Mouse (Mus musculus) urinary bladder, postnatal 10 days (tissue): ENCODE results near the gene Chid1.

Experiments
- DNase-seq: peaks from one replicate; pipeline ENCODE4 v3.0.0; 2022; ENCODE audit warnings: low spot score

Gene Chid1

DNA sequence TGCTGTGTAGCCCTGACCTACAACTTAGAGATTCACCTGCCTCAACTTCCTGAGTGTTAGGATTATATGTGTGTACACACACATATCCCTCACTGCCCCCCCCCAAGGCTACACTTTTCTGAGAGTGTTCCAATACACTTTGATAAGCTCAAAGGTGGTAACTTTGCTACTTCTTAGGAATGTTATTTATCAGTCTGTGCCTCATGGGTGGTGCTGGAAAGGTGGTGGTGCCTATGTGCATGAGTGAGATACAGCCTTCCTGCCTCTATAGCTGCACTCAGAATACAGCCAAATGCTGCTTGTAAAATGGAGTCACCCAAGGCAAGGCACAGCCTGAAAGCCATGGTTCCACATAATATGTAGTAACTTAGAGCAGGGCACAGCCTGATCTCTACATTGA is 19.3 kb upstream of the Chid1 start:
- no peak for DNase-seq

DNA sequence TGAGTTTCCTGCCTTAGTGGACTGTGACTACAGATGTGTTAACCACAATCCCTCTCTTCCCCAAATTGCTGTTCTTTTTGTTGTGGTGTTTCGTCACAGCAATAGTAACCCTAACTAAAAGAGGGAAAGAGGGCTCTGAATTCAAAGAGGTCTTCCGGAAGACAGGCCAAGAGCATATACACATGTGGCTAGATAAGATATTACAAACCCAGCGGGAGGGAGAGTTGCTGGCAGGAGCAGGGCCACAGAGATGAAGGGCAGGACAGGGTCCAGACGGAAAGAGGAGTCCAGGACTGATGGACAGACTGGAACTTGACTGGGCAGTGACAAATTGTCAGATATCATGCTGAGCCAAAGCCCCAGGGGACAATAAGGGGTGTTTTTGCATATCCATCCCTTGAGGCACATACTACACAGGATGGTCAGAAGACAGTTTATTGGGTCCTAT is 18.7 kb upstream of the Chid1 start:
- DNase-seq = no peak

DNA sequence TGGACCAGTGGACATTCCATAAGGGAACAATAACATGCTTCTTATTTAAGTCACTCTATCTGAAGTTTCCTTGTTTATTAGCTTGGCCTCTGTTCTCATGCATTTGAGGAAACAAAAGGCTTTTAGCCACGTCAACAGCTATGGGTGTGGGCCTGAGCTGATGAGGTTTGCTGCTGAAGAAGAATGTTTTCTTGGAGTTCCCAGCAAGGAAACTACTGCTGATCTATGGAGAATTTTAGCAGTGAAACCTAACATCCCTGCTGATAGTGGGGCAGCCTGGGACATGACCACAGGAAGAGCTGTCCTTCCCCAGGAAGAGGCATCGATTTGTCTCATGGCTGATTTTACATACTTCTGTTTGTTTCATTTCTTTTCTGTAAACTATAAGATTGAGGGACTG is 10.8 kb upstream of the Chid1 start:
- no peak for DNase-seq

DNA sequence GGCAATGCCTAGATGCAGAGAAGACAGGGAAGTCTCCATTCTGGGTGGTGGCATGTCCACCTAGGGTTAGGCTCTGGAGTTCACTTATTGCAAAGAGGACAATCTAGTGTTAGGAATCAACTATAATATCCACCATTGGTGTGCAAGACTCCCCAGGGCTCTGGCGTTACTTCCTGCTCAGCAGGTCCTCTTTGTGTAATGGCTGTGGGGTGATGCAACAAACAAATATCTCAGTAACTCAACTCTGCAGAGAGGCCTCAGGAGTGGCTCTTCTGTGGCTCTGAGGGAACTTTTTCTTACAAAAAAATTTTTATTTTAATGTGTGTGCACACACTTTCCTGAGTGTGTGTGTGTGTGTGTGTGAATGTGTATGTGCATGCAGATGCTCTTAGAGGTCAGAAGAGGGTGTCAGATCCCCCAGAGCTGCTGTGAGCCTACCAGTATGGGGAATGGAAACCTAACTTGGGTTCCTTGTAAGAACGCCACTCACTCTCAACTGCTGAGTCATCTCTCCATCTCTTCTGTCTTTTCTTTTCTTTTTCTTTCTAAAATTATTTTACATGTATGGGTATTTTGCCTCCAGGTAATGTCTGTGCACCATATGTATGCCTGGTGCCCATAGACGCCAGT is 9.9 kb upstream of the Chid1 start:
- DNase-seq = no peak

DNA sequence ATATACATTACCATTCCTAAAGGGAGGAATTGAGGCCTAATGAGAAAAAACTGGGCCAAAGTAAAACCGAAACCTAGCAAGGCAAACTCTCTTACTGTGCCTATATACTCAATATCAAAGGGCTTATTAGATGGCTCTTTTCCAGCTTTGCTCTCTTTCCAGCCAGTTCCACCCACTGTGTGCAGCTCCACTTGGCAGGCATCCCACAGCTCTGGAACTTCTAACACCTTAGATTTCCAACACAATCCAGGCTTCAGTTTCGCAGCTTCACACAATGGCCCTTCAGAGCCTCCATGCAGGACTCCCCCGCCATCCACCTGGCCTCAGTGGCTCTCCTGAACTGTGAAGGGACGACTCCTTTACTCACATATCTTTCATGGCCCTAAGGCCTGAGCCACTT is 5.0 kb upstream of the Chid1 start:
- DNase-seq = no peak

DNA sequence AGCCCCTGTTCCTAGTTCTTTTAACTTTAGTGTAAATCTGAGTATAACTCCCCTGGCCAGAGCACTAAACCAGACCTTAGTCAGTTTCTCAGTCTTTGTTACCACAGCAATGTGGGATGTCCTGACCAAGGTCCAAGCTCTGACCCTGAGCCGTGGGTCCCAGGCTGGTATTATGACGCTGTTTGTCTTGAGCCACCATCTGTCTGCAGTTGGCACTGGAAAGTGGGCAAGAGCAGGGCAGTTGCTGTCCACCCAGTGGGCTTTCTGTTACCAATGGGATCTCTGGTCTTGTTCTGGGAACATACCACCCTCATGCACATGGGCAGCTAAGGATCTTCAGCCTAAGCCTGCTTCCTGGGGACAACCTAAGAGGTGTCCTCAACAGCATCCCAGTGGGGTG is 2.9 kb upstream of the Chid1 start:
- DNase-seq = no peak

DNA sequence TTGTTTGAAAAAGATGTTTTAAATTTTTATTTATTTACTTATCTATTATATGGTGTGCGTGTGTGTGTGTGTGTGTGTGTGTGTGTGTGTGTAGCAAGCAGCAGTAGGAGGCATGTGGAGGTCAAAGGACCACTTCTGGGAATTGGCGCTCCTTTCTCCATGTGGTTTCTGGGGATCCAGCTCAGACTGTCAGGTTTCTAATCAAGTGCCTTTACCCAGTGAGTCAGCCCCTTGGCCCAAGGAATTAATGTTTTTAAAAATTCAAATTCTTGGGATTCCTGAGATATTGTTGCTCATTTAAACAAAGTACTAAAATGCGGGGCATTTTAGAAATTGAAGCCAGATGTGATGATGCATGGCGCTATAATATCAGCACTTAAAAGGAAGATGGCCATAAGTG is 2.0 kb upstream of the Chid1 start:
- no peak for DNase-seq

DNA sequence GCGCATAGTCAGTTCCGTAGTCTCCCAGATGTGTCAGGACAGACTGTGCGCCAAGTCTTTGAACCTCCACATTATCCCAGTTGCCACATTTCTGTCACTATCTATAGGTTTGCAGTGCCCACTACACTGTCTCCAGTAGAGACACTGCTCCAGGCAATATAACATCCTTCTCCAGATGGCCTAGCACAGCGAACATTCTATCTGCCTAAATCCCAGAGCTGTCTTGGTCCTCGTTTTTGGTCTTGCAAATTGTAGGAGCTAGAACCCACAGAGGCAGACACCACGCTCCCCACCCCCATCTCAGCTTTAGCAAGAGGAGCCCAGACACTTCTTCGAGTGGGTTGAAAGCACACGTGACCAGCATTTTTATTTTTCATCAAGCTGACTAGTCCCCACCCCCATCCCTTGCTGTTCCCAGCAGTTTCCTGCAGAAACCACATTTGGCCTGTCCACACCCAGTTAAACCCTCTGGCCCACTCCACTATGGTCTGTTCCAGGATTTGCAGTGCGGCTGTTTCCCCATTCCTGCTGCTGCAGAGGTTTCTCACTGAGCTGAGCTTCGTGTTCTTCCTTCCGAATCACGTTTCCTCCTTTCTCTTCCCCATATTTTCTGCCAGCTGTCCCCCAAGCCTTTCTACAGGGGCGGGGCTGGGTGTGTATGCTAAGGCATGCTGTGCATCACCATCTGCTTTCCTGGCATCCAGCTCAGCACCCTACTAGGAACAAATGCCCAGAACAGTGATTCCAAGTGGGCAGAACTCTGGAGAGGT is 840 bp upstream of the Chid1 start:
- no peak for DNase-seq

DNA sequence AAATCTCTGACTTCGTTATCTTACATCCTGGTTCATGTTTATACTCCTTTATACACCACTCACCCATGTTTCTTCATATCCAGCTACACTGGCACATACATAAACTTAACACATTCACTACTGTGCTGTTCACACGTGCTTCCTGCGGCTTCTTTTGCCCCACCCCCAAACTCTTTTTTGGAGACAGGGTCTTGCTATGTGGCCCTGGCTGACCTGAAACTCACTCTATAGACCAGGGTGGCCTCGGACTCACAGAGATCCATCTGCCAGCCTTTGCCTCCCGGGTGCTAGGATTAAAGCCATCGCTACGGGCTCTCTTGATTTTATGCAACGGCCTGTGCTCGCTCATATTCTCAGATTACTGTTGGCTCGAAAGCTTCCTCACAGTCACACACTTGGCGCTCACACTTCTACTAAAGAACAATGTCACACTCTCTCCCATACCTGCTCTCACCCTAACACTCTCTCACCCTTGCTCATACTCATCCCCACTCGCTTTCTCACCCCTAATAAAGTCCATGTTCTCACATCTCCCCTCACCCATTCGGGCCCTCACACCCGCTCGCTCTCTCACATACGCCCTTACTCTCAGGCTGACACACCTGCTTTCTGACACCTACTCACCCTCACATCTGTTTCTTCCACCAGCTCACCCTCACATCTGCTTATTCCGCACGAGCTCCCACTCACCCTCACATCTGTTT is 653 bp downstream of the Chid1 start:
- DNase-seq = no peak

DNA sequence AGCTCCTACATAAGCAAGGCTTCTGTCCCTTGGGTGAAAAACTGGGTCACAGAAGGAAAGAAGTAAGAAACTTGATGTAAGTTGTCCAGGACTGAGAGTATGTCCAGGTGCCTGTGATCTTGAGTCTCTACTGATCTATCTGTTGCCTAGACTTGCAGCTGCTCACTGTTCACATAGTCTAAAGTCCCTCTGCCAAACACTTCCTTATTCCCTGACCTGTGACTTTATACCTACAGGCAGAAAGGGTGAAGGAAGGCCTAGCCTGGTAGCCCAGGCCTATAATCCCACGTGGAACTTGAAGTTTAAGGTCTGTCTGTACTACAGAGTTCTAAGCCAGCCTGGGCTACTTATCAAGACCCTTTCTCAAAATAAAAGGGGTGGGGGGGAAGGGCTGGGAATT is 4.1 kb downstream of the Chid1 start:
- no peak for DNase-seq

DNA sequence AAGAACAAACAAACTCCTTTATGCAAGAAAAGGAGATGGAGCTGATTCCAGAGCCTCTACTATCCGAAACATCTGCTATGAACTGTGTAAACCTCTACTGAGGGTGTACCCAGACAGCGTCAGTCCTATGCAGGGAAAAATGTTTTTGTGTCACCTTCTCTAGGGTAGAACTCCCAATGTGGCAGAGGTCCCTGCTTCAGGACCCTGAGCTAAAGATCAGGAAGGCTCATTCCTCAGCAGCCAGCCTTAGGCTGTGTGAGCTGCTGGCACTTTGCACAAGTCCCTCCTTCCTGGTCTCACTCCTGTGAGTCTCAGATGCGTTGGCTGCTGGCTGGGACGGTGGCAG is 14.1 kb downstream of the Chid1 start:
- DNase-seq = no peak

DNA sequence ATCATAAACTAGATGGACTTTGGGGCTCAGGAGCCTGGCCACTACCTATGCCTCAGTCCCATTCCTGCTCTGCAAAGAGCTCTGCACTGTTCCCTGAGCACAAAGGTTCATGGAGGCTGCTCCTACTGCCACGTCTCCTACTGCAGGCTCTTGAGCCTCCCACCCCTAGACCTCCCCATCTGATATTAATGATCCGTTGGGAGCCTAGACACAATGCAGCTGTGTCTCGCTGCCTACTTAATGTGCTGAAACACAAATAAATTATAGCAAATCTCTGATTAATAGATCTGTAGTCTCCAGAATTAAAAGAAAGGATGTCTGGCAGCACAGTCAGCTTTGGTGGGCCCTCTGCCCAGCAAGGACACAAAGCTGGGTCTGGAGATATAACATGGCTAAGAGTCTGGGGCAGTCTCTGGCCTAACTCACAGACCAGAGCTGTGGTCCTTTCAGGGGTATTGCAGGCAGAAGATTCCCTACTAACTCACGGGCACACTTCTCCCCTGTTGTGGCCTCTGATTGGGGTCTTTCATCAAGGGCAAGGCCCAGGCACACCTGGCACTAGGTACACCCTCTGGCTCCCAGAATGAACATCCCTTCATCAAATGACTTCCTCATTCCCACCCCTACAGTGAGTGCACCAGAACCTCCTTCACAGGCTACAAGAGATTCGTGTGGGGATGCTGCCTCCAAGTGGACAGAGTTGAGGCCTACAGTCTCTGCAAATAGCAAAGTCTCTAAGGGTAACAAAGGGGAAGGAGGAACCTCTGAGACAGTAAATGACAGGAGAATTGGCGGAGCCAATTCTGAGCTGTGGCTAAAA is 14.7 kb downstream of the Chid1 start:
- DNase-seq = no peak

DNA sequence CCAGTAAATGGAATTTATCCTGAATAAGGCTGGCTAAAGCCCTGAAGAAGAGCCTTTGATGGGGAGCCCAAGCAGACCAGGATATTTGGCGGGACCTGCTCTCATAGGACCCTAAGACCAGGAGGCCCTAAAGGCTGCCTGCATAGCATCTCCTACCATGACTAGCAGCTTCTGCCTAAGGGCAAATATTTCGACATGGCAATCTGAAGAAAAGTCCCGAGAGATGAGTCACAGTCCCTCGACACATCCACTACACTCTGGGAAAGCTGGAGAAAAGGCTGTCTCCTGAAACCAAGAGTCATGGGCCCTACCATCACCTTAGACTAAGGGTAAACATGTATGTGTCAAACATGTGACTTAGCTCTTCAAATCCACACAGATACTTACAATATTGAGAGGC is 15.4 kb downstream of the Chid1 start:
- no peak for DNase-seq

DNA sequence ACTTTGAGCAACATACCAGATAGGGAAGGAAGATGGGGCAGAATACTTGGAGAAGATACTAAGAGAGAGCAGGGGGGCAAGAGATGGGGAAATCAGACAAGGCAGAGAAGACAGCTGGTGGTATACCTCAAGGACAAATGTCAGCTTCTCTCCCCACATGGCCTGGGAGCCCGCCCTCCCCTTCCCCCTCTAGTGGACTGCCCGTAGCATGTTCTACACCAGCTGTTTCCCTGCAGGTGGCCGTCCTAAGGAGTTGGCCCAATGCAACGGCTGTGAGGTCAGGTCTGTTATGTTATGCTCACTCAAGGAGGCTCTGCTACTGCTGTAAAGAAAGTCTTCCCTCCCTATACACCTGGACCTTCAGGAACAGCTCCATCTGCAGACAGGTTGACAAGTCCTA is 16.6 kb downstream of the Chid1 start:
- DNase-seq = no peak

DNA sequence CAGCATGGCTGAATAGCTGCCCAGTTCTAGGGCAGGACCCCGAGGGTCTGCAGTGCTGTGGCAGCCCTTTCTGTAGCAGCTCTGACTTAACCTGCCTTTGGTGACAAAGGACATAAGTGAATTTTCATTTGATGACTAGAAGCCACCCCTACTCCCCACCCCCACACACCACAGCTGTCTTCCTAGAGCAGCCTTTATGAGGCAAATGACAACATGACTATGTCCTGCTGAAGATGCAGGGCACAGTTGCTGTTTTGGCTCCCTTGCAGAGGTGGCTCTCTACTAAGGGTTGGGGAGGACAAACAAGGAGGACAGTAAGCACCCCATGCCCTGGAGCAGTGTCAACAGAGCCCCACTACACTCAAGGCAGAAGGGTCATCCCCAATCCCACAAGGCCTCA is 19.9 kb downstream of the Chid1 start:
- no peak for DNase-seq

DNA sequence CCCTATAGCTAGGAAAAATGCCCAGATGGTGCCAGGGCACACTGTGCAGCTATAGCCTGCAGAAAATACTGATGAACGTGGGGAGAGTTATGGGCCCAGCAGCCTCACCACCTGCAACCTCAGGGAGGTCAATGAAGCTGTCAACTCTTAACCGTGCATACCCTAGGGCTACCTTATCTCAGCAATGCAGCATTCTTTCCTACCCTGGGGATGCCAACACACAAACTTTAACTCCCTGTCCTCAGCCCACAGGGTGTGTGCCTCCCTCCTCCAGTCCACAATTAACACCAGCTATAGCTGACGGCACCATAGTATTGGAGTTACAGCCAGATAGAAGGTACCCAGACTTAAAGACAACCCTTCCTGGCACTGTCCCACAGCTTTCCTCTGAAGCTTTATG is 20.7 kb downstream of the Chid1 start:
- no peak for DNase-seq

DNA sequence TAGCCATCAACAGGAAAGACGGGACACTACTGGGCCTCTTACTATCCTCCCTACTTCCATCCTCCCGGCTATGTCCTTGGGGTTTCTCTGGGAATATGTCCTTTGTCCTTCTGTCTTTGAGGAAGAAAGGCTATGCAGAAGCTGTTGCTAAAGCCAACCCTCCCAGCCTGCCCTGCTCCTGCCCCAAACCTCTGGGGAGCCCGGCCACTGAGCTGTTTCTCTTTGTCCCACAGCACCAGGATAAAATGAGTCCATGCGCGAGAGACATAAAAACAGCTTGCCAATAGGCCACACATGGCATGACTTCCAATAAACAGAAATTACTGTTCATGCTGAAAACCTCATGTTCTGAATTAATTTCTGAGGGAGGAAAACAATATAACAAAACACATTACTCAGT is 21.4 kb downstream of the Chid1 start:
- no peak for DNase-seq

DNA sequence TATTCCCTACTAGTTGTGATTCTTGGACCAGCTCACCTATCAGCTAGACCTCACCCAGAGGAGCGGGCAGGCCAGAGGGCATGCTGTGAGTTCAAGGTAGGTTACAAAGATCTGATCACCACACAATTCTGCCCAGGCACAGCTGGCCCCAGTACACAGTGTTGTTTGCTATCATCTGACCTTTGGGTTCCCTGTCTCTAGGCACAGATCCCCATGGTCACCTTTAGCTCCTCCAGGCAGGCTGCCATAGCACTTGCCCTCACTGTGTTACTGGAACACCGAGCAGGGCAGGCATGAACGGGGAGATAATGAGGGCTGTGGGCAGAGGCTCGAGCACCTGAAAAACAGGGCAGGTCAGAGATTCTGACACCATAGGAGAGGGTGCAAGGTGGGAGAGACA is 22.0 kb downstream of the Chid1 start:
- no peak for DNase-seq

DNA sequence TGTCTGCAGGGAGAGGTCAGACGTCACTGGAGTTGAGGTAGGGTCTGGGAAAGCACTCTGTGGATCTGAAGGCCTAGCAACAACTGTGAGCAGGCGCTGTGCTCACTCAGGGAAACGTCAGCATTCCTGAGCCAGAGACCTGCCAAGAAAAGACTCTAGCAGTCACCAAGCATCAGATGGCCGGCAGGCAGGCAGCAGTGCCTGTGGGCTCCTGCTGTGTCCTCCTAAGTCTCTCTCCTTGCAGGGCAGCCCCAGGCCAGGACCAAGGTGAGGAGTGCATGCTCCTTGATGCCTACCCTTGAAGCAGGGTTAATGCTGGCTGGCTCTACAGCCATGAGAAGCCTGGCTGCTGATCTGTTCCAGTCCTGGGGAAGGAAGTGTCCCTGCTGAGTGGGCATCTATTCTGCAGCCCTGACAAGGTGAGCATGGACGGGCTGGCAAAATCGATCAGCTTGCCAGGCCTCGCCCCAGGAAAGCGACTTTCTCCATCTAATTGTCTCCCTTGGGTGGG is 28.9 kb downstream of the Chid1 start:
- no peak for DNase-seq

DNA sequence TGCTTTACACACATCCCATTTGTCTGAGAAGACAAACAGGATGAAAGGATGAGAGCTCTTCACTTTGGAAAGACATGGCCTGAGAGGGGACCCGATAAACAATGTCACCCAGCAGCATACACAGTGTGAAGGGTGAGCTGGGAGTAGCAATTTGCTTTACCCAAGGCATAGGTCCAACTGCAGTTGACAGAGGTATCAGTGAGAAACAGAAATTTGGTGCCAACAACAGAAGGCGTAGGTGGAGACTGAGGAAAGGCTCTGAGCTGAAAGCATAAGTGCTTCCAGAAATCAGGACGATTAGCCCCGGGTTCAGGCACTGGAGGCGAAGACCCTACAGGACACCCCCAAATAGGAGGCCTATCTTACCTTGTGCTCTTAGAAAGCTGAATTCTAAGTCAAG is 29.5 kb downstream of the Chid1 start:
- no peak for DNase-seq

DNA sequence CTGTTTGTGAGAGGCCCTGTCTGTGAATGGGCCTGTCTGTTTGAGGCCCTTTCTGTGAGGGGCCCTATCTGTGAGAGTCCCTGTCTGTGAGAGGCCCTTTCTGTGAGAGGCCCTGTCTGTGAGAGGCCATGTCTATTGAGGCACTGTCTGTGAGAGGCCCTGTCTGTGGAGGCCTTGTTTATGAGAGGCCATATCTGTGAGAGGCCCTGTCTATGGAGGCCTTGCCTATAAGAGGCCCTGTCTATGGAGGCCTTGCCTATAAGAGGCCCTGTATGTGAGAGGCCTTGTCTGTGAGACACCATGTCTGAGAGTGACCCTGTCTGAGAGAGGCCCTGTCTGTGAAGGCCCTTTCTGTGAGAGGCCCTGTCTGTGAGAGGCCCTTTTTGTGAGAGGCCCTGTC is 31.5 kb downstream of the Chid1 start:
- no peak for DNase-seq

DNA sequence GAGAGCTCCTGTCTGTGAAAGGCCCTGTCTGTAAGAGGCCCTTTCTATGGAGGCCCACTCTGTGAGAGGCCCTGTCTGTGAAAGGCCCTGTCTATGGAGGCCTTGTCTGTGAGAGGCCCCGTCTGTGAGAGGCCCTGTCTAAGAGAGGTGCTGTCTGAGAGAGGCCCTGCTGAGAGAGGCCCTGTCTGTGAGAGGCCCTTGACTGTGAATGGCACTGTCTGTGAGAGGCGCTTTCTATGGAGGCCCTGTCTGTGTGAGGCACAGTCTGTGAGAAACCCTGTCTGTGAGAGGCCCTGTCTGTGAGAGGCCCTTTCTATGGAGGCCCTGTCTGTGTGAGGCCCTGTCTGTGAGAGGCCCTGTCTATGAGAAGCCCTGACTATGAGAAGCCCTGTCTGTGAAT is 33.4 kb downstream of the Chid1 start:
- DNase-seq = no peak

DNA sequence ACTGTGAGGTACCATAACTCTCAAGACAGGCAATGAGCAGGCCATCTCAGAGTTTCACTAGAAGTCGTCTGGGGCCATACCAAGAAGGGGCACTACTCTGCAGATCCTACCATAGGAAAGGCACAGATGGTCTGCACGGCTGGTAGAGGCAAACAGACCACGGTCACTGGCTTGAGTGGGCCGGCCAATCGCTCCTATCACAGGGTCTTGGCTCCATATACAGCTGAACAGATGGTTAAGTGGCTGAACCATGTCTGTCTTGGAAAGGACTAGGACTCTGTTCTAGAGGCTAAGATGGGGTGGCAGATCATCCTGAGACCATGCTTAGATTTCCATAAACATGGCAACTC is 37.1 kb downstream of the Chid1 start:
- no peak for DNase-seq
